In genomic region chr5:123279248-123279647, GRCm38 (mm10) we compare ENCODE assay signal across 26 mouse cellular contexts. TPM values are rescaled to one million over a fixed set of nuclear protein-coding genes. Genes with fewer than 3 reads are reported as not detected.
DNase-seq lines count a peak whose midpoint lies in the region; ATAC-seq and TF ChIP-seq lines count a peak whose summit lies in the region.
"Had no signal": no experiment of that assay in that cellular context is flagged by ENCODE, and none has a peak within 500 bp of the region (broad histone marks: within the 10 kb centered on the region; RNA-seq: fewer than 3 reads in every experiment).

No protein-coding gene starts in this region.

- H3K36me3 ChIP-seq in forebrain, embryonic 16.5 days (ENCODE audit: control insufficient read depth, insufficient read depth), result no peaks in the 10 kb centered on the region
- no peaks in the 10 kb centered on the region for H3K36me3 ChIP-seq in forebrain, embryonic 11.5 days (ENCODE audit: control insufficient read depth, insufficient read depth, low read length)
- no peaks in the 10 kb centered on the region for H3K36me3 ChIP-seq in heart, embryonic 13.5 days
- H3K36me3 ChIP-seq: forebrain, embryonic 10.5 days; hindbrain, embryonic 10.5 days; intestine, embryonic 15.5 days; limb, embryonic 15.5 days; midbrain, embryonic 13.5 days had no signal

- peak overlapping the region; percentile 61; the same call in 1 of the 2 replicates for H3K27ac ChIP-seq in forebrain, embryonic 16.5 days (ENCODE audit: low read length)
- no peak overlapping the region for H3K27ac ChIP-seq in forebrain, embryonic 11.5 days (ENCODE audit: low read depth, low read length)
- H3K27ac ChIP-seq in heart, embryonic 13.5 days (replicated peaks), result no peak overlapping the region
- H3K27ac ChIP-seq in left cerebral cortex, adult 2 months, result no peak overlapping the region
- H3K27ac ChIP-seq: forebrain, embryonic 10.5 days; hindbrain, embryonic 10.5 days; intestine, embryonic 15.5 days; limb, embryonic 15.5 days; liver, embryonic 14.5 days; midbrain, embryonic 13.5 days had no signal

- TF ChIP-seq CTCF in left cerebral cortex, adult 2 months (IDR thresholded peaks at IDR 0.05), result no peak

- no peaks in the 10 kb centered on the region for H3K27me3 ChIP-seq in forebrain, embryonic 16.5 days (replicated peaks; ENCODE audit: control insufficient read depth, insufficient read depth, low read length)
- no peaks in the 10 kb centered on the region for H3K27me3 ChIP-seq in forebrain, embryonic 11.5 days (ENCODE audit: control insufficient read depth, insufficient read depth, low read length)
- H3K27me3 ChIP-seq in heart, embryonic 13.5 days (replicated peaks), result no peaks in the 10 kb centered on the region
- H3K27me3 ChIP-seq: intestine, embryonic 15.5 days; limb, embryonic 15.5 days; midbrain, embryonic 13.5 days had no signal

- WGBS in forebrain, embryonic 16.5 days, result 86% methylated on average over 4 of the region's 4 CpGs
- 98% methylated on average over 4 of the region's 4 CpGs for WGBS in forebrain, embryonic 11.5 days
- 75% methylated on average over 4 of the region's 4 CpGs for WGBS in heart, embryonic 13.5 days

- no peaks in the 10 kb centered on the region for H3K9me3 ChIP-seq in forebrain, embryonic 16.5 days (ENCODE audit: control insufficient read depth, low read length)
- H3K9me3 ChIP-seq in forebrain, embryonic 11.5 days (ENCODE audit: control insufficient read depth, low read length), result no peaks in the 10 kb centered on the region
- no peaks in the 10 kb centered on the region for H3K9me3 ChIP-seq in heart, embryonic 13.5 days
- H3K9me3 ChIP-seq: forebrain, embryonic 10.5 days; hindbrain, embryonic 10.5 days; intestine, embryonic 15.5 days; limb, embryonic 15.5 days; midbrain, embryonic 13.5 days had no signal

- no peak overlapping the region for H3K4me2 ChIP-seq in forebrain, embryonic 16.5 days (ENCODE audit: low read length)
- no peak overlapping the region for H3K4me2 ChIP-seq in forebrain, embryonic 11.5 days (ENCODE audit: low read depth, low read length, severe bottlenecking)
- peak overlapping the region; percentile 62 for H3K4me2 ChIP-seq in heart, embryonic 13.5 days
- H3K4me2 ChIP-seq: intestine, embryonic 15.5 days; limb, embryonic 15.5 days; lung, embryonic 14.5 days; midbrain, embryonic 13.5 days had no signal

- intact Hi-C loops in heart, postnatal 14 days (cut with DNase I), result loop anchor here (10.0 kb wide), 1 partner anchor 226 kb away; no protein-coding TSS in a partner anchor
- intact Hi-C loops in left cerebral cortex, adult 2 months (cut with DNase I), result no loop called here
- intact Hi-C loops in left cerebral cortex, postnatal 25 days (cut with DNase I), result no loop called here

- no peak overlapping the region for H3K9ac ChIP-seq in forebrain, embryonic 16.5 days (replicated peaks; ENCODE audit: low read depth, low read length)
- H3K9ac ChIP-seq in forebrain, embryonic 11.5 days (ENCODE audit: low read length), result no peak overlapping the region
- H3K9ac ChIP-seq in heart, embryonic 13.5 days, result no peak overlapping the region
- H3K9ac ChIP-seq: intestine, embryonic 15.5 days; limb, embryonic 15.5 days; liver, embryonic 14.5 days; lung, embryonic 14.5 days; midbrain, embryonic 13.5 days had no signal

- ATAC-seq in forebrain, embryonic 16.5 days, result no peak
- ATAC-seq in forebrain, embryonic 11.5 days (replicated peaks; ENCODE audit: low FRiP score), result no peak
- no peak for ATAC-seq in heart, embryonic 13.5 days (ENCODE audit: extremely low read depth, insufficient number of reproducible peaks, low FRiP score, low TSS enrichment)
- ATAC-seq: CD4-positive, CD25-positive, alpha-beta regulatory T cell, adult 4 months; hindbrain, embryonic 16.5 days; intestine, embryonic 15.5 days; midbrain, embryonic 13.5 days had no signal

- DNase-seq in forebrain, embryonic 11.5 days (ENCODE audit: low spot score), result no peak
- no peak for DNase-seq in heart, postnatal 14 days
- DNase-seq in left cerebral cortex, adult 2 months (ENCODE audit: extremely low spot score in 1 of 2, low spot score in 2 of 2), result no peak
- DNase-seq in left cerebral cortex, postnatal 25 days (ENCODE audit: low spot score in 2 of 2), result no peak
- no peak for DNase-seq in gastrocnemius, adult 8-10 months (ENCODE audit: low spot score in 2 of 2)
- DNase-seq: adrenal gland, postnatal 25 days; cerebellum, adult 8-10 months; cerebellum, postnatal 36 days; embryo, embryonic 11 days; gastrocnemius, postnatal 14 days; kidney, adult 8-10 months; kidney, postnatal 10 days; lung, embryonic 14.5 days; retina, postnatal 1 day; right cerebral cortex, postnatal 25 days; spleen, adult 18-20 months had no signal

- H3K4me3 ChIP-seq in forebrain, embryonic 16.5 days (replicated peaks; ENCODE audit: low read length), result no peak overlapping the region
- no peak overlapping the region for H3K4me3 ChIP-seq in forebrain, embryonic 11.5 days (ENCODE audit: low read depth, low read length)
- peak overlapping the region; percentile 31; the same call in 1 of the 2 replicates for H3K4me3 ChIP-seq in heart, embryonic 13.5 days
- peak overlapping the region; percentile 28; the same call in 1 of the 2 replicates for H3K4me3 ChIP-seq in left cerebral cortex, adult 2 months
- H3K4me3 ChIP-seq: forebrain, embryonic 10.5 days; hindbrain, embryonic 10.5 days; intestine, embryonic 15.5 days; limb, embryonic 15.5 days; midbrain, embryonic 13.5 days had no signal

- peaks cover 36% of the 10 kb centered on the region for H3K4me1 ChIP-seq in forebrain, embryonic 16.5 days (replicated peaks; ENCODE audit: control insufficient read depth, insufficient read depth, low read length)
- H3K4me1 ChIP-seq in forebrain, embryonic 11.5 days (replicated peaks; ENCODE audit: control insufficient read depth, insufficient read depth, low read length), result peaks cover 5% of the 10 kb centered on the region; the same call in 1 of the 2 replicates
- H3K4me1 ChIP-seq in heart, embryonic 13.5 days, result peaks cover 6% of the 10 kb centered on the region

RNA-seq across cellular contexts. Expression of gene Wdr66, which starts 27.3 kb away (rescaled TPM):
- 1.5 and 1.9 TPM in 2 replicates for polyA plus RNA-seq in forebrain, embryonic 16.5 days (2015; fragmentation: Nextera tagmentation; extraction: Ambion mirVana)
- 1.1 and 1.9 TPM in 2 replicates for polyA plus RNA-seq in forebrain, embryonic 11.5 days (2014; fragmentation: Nextera tagmentation; extraction: Ambion mirVana)
- polyA plus RNA-seq in heart, embryonic 13.5 days (2015; fragmentation: Nextera tagmentation; extraction: Ambion mirVana), result 0.91 and 0.99 TPM in 2 replicates
- total RNA-seq in heart, postnatal 14 days (2021), result under 1 TPM; 0.81 to 0.93 TPM
- total RNA-seq in left cerebral cortex, adult 2 months (2021), result 1 to 10 TPM; 6.0 to 6.2 TPM
- total RNA-seq in left cerebral cortex, postnatal 25 days (2021), result 1 to 10 TPM; 3.6 to 4.7 TPM
- total RNA-seq in gastrocnemius, adult 8-10 months (2022), result 1 to 10 TPM in 3 of 4 experiments, under 1 TPM in 1; 0.76 to 1.8 (median 1.2) TPM

Comparison
In these comparisons a context has a peak if more than half of its experiments do, and no peak if none do; other contexts are left out.
1. H3K4me3 ChIP-seq: peak in heart, embryonic 13.5 days (single experiment) and left cerebral cortex, adult 2 months (single experiment); none in forebrain, embryonic 16.5 days (single experiment) and forebrain, embryonic 11.5 days (single experiment).